Mouse (Mus musculus): ENCODE results near the gene Rcan2.

Rcan2 gene

DNA sequence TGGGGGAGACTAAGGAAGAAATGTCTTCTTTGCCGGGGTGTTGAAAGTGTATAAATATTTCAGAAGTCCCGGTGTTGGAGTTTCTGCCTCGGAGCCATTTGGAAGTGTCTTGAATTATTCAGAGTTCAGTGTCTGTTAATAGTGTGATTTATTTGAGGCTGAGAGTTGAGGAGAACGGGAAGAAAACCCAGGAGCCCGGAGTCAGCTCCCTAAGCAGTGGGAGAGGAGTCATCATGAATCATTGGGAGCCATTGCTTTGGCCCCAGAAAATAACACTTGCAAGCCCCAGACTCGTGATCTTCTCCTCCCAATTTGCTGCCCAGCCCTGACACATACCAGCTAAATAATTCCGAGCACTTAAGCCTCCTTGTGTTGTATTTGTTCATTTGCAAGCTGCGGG lies 115.0 kb downstream of the Rcan2 start:
- no peak for DNase-seq (ENCODE audit: low spot score)

DNA sequence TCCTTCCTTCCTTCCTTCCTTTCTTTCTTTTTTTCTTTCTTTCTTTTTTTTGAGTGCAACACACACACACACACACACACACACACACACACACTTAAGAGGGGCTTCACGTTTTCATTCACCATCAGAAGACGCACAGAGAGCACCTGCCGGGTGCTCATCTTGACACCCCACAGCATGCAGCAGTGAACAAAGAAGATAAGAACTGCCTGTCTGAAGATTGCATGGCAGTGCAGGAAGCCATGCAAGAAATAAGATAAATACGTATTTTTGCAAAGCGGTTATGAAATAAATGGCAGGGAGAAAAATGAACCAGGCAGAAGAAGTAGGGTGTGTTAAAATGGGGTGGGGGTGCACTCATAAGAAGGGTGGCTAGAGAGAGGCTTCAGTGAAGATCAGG lies 116.0 kb downstream of the Rcan2 start:
- no peak for DNase-seq (ENCODE audit: low spot score)

DNA sequence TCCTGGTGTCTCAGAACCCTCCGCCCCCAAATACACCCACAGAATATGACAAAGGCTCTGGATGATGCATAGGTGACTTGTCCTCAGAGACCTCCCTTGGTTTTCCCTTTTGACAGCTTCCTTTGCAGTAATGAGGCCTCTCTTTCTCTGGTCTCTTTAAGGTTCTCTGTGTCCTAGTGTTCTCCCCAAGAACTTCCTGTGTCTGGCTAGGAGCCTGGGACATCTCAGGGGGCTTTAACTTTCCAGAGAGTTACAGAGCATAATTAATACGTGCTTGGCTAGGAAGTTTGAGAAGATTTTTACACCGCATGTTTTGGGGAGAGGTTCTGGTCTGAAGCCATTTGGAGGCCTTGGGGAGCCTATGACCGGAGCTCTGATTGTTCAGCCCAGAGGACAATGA lies 128.7 kb downstream of the Rcan2 start:
- DNase-seq (ENCODE audit: low spot score) = no peak

DNA sequence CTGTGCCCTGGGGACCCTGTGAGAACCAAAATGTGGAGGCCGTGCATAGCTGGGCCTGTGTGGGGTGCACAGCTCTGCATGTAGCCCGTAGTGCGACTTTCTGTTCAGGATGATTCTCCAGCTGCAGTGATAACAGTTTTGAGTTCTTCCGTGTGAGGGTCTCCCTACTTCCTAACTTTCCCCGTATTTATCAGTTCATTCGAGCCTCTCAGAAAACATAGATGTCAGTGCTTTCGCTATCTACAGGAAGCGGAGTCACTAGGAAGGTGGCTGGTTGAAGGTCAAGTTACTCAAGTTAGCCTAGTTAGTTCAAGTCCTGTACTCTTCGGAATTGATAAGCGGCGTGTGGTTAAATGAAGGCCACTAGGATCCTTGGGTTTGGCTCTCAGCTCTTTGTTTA lies 130.6 kb downstream of the Rcan2 start:
- DNase-seq (ENCODE audit: low spot score) = no peak

DNA sequence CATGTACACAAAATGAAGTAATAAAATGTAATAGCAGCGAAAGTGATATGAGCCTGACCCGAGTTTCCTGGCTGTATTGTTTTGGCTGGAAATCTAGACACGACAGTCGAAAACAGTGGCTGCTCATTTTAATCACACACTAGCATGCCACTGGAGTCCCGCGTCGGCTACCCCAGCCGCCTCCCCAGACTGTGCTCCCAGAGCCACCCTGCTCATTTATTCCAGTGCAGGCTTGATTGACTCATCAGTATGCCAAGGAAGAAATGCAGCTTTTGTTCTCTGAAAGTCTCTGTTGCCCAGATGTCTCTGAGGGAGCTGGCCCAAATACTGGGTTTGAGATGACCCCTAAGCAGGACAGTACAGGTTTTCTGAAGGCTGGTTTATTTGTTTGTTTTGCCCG lies 132.9 kb downstream of the Rcan2 start:
- DNase-seq (ENCODE audit: low spot score) = no peak

GRCm38 (mm10) chr17:43952219-43952618 lies 151.1 kb downstream of the Rcan2 start:
- no peak for DNase-seq (ENCODE audit: low spot score)

- no peak for DNase-seq (ENCODE audit: low spot score)
These were observed 151.7 kb downstream of the Rcan2 start for GRCm38 (mm10) chr17:43952661-43953534.

- DNase-seq (ENCODE audit: low spot score) = no peak
These were observed 152.4 kb downstream of the Rcan2 start for GRCm38 (mm10) chr17:43953535-43953918.

GRCm38 (mm10) chr17:43959797-43960196 lies 158.6 kb downstream of the Rcan2 start:
- no peak for DNase-seq (ENCODE audit: low spot score)

DNA sequence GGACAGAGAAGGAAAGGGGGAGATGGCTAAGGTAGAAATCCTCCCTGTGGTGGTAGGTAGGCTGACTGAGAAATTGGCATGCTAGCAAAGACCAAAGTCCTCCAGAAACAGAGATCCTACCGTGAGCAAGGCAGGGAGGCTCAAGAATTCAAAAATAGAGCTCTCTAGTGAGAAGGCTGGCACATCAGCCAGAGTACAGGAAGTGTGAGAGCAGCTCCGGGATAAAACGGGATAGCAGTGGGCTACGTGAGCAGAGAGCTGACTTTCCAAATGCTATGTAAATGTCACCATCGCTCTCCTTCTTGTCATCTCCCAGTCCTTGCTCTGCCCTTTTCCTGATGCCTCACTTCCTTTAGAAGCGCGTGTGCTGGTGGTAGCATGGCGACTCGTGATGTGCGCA lies 168.8 kb downstream of the Rcan2 start:
- DNase-seq (ENCODE audit: low spot score) = no peak

GRCm38 (mm10) chr17:43977572-43977971 lies 176.4 kb downstream of the Rcan2 start:
- DNase-seq (ENCODE audit: low spot score) = no peak

DNA sequence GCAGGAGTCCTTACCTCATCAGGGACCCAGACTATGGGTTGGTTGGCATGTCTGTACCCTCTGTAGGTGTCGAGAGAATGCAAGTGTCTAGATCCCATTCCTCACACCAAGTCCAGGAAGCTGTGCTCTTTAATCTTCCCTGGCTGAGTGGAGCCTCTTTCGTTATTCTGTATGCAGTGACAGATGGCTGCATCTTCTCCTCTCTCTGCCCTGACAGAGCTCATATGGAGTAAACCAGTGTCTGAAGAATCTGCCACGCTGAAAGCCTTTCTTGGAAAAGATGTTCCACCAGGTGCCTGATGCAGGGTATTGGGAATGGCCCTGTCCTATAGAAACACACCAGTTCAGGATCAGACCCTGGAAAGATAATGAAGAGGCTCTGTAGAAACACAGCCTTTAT lies 178.8 kb downstream of the Rcan2 start:
- no peak for DNase-seq (ENCODE audit: low spot score)

DNA sequence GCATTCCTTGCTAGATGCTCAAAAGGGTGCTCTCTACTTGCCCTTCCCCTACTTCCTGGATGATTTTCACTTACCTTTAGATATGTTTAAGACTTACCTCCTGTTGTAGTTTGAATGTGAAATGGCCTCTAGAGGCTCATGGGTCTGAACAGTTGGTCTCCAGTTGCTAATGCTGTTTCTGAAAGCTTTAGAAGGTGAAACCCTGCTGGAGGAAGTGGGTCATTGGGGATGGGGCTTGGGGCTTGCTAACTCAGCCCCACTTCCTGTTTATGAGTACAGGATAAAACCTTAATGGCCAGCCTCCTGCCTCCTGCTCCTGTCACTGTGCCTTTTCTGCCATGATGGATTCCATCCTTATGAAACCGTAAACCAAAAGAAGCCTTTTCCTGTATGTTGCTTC lies 181.4 kb downstream of the Rcan2 start:
- no peak for DNase-seq (ENCODE audit: low spot score)

- DNase-seq (ENCODE audit: low spot score) = no peak
These were observed 188.3 kb downstream of the Rcan2 start for GRCm38 (mm10) chr17:43989334-43989945.

- DNase-seq (ENCODE audit: low spot score) = no peak
These were observed 189.8 kb downstream of the Rcan2 start for GRCm38 (mm10) chr17:43990957-43991383.

DNA sequence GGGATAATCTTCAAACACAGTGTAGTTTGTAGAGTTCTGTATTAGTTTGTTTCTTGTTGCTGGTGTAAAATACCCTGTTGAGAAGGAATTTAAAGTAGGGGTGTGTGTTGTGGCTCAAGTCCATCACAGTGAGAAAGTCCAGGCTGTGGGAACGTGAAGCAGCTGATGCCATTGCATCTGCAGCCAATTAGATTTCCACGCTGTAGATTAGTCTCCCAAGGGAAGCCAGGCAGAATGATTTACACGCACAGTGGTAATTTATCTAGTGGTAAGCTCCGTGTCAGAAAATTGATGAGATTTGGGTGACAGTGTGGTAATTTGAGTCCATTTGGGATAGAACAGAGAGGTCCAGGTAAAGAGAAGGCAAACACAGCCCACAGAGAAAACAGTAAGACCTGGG lies 192.9 kb downstream of the Rcan2 start:
- DNase-seq (ENCODE audit: low spot score) = no peak

- no peak for DNase-seq (ENCODE audit: low spot score)
These were observed 196.4 kb downstream of the Rcan2 start for GRCm38 (mm10) chr17:43997514-43997913.

GRCm38 (mm10) chr17:43998095-43998494 lies 196.9 kb downstream of the Rcan2 start:
- DNase-seq (ENCODE audit: low spot score) = no peak

GRCm38 (mm10) chr17:44004401-44004800 lies 203.2 kb downstream of the Rcan2 start:
- DNase-seq (ENCODE audit: low spot score) = no peak

DNA sequence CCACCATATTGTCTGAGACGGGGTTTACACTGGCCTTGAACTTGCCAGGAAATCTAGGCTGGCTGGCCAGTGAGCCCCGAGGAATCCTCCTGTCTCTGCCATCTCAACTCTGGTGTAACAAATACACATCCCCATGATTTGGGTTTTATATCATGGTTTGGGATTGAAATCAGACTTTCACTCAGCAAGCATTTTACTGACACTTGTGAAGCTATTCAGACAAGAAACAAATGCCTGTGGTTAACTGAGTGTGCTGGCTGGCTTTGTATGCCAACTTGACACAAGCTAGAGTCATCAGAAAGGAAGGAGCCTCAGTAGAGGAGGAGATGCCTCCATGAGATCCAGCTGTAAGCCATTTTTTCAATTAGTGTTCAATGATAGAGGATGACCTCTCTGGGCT lies 206.3 kb downstream of the Rcan2 start:
- DNase-seq (ENCODE audit: low spot score) = no peak

DNA sequence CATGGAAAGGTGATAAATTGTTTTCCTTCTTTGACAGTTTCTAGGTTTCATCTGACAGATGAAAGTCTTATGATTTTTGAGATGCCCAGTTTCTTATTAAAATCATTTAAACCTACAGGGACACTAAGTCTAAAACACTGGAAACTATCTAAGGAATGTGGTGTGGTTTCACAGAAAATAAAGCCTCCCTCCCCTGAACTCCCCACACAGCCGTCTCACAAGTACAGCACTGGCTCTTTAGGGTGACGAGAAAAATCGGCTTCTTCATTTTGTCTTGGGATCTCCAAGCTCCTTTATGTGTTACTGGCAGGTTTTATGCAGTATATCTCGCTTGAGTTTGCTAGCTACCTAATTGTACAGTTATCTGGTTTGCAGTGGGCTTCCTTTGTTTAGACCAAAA lies 210.8 kb downstream of the Rcan2 start:
- DNase-seq (ENCODE audit: low spot score) = no peak

DNA sequence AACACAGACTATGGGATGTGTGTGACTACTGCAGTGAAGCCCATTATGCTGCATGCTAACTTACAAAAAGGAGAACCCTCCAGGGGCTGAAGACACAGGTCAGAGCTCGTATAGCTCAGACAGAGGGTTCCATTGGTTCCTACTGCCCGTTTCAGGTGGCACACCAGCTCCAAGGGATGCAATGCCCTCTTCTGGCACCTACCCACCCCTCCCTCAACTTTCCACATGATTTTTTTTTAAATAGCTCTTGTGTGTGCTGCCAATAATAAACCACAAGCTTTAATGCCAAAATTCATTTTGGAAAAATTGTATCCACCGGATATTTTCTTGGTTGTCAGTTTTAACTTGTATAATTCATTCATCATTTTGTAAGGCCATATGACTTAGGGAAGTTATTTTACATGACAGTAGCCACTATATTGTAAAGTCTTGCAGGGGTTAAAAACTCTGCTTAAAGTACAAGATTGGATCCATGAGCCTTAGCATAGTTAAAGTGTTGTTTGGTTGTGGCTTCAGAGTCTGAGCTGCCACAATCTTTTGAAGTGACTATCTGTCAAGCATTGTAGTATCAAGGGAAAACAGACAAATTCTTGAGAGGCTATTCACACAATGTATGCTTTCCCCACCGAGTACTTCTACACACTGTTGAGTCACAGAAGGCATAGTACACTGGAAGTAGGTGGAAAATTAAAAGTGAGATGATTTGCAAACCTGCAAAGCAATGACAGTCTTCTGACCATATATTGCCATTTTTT lies 212.8 kb downstream of the Rcan2 start:
- DNase-seq (ENCODE audit: low spot score) = no peak

- no peak for DNase-seq (ENCODE audit: low spot score)
These were observed 215.2 kb downstream of the Rcan2 start for GRCm38 (mm10) chr17:44016314-44016713.

Measured in ovary, postnatal 14 days (tissue).